In genomic region chr17:46074398-46075115, GRCm38 (mm10) we compare ENCODE assay signal across 10 mouse cellular contexts. TPM values are rescaled to one million over a fixed set of nuclear protein-coding genes. Genes with fewer than 3 reads are reported as not detected.
DNase-seq lines count a peak whose midpoint lies in the region; ATAC-seq lines count a peak whose summit lies in the region.
"Had no signal": no experiment of that assay in that cellular context is flagged by ENCODE, and none has a peak within 500 bp of the region (broad histone marks: within the 10 kb centered on the region; RNA-seq: fewer than 3 reads in every experiment).

No protein-coding gene starts in this region.

- no peak for ATAC-seq in heart, embryonic 11.5 days (replicated peaks; ENCODE audit: insufficient number of reproducible peaks, low FRiP score, low TSS enrichment)
- ATAC-seq in lung, embryonic 16.5 days (ENCODE audit: low read depth), result no peak
- no peak for ATAC-seq in stomach, embryonic 14.5 days (ENCODE audit: insufficient number of reproducible peaks, insufficient read depth, low FRiP score, low read depth)
- ATAC-seq: forebrain, embryonic 14.5 days had no signal

- no peak overlapping the region for H3K27ac ChIP-seq in heart, embryonic 11.5 days (ENCODE audit: low read depth, low read length)
- peak overlapping the region; percentile 24; the same call in 1 of the 2 replicates for H3K27ac ChIP-seq in lung, embryonic 16.5 days (ENCODE audit: low read length)
- H3K27ac ChIP-seq in limb, embryonic 10.5 days, result peak overlapping the region; percentile 75
- peak overlapping the region; percentile 4; the same call in 1 of the 2 replicates for H3K27ac ChIP-seq in stomach, embryonic 14.5 days (ENCODE audit: low read length)

- H3K9ac ChIP-seq in heart, embryonic 11.5 days (ENCODE audit: low read depth, low read length), result no peak overlapping the region
- H3K9ac ChIP-seq in lung, embryonic 16.5 days (ENCODE audit: low read length), result peak overlapping the region; percentile 39; the same call in 1 of the 2 replicates
- no peak overlapping the region; the same call in 1 of the 2 replicates for H3K9ac ChIP-seq in stomach, embryonic 14.5 days (replicated peaks; ENCODE audit: low read depth, low read length)

- peaks cover 10% of the 10 kb centered on the region; the same call in 1 of the 2 replicates for H3K4me1 ChIP-seq in heart, embryonic 11.5 days (ENCODE audit: control insufficient read depth, insufficient read depth, low read length)
- H3K4me1 ChIP-seq in lung, embryonic 16.5 days (replicated peaks; ENCODE audit: control insufficient read depth, insufficient read depth, low read length), result peaks cover 23% of the 10 kb centered on the region
- peaks cover 37% of the 10 kb centered on the region for H3K4me1 ChIP-seq in limb, embryonic 10.5 days
- peaks cover 13% of the 10 kb centered on the region for H3K4me1 ChIP-seq in stomach, embryonic 14.5 days (ENCODE audit: control insufficient read depth, insufficient read depth, low read length)

- no peak overlapping the region for H3K4me3 ChIP-seq in heart, embryonic 11.5 days (ENCODE audit: low read depth, low read length)
- H3K4me3 ChIP-seq in lung, embryonic 16.5 days (ENCODE audit: low read length), result peak overlapping the region; percentile 21
- H3K4me3 ChIP-seq in limb, embryonic 10.5 days, result 0 out of 2 replicates have a peak overlapping the region, but pooled peaks have one; percentile 15
- H3K4me3 ChIP-seq in stomach, embryonic 14.5 days (ENCODE audit: low read depth, low read length), result peak overlapping the region; percentile 10; the same call in 1 of the 2 replicates

- WGBS in heart, embryonic 11.5 days (ENCODE audit: insufficient replicate concordance), result 67% methylated on average over 7 of the region's 7 CpGs
- WGBS in lung, embryonic 16.5 days, result 25% methylated on average over 7 of the region's 7 CpGs
- 78% methylated on average over 7 of the region's 7 CpGs for WGBS in limb, embryonic 10.5 days
- 42% methylated on average over 7 of the region's 7 CpGs for WGBS in stomach, embryonic 14.5 days

- no peaks in the 10 kb centered on the region for H3K27me3 ChIP-seq in heart, embryonic 11.5 days (ENCODE audit: control insufficient read depth, insufficient read depth, low read length)
- no peaks in the 10 kb centered on the region for H3K27me3 ChIP-seq in lung, embryonic 16.5 days (ENCODE audit: control insufficient read depth, insufficient read depth, low read depth, low read length)
- H3K27me3 ChIP-seq in limb, embryonic 10.5 days (ENCODE audit: low read depth, poor library complexity, severe bottlenecking), result no peaks in the 10 kb centered on the region
- no peaks in the 10 kb centered on the region for H3K27me3 ChIP-seq in stomach, embryonic 14.5 days (ENCODE audit: control insufficient read depth, insufficient read depth, low read length)

- H3K9me3 ChIP-seq in heart, embryonic 11.5 days (replicated peaks; ENCODE audit: control insufficient read depth, low read length), result no peaks in the 10 kb centered on the region
- peaks cover 2% of the 10 kb centered on the region; the same call in 1 of the 2 replicates for H3K9me3 ChIP-seq in lung, embryonic 16.5 days (ENCODE audit: control insufficient read depth, low read length)
- H3K9me3 ChIP-seq in limb, embryonic 10.5 days (replicated peaks), result no peaks in the 10 kb centered on the region
- no peaks in the 10 kb centered on the region for H3K9me3 ChIP-seq in stomach, embryonic 14.5 days (ENCODE audit: control insufficient read depth, low read depth, low read length)

- H3K4me2 ChIP-seq in heart, embryonic 11.5 days, result peak overlapping the region; percentile 53
- H3K4me2 ChIP-seq in lung, embryonic 16.5 days (ENCODE audit: low read depth, low read length), result peak overlapping the region; percentile 35
- H3K4me2 ChIP-seq in stomach, embryonic 14.5 days (replicated peaks; ENCODE audit: low read depth, low read length), result peak overlapping the region; percentile 48

- DNase-seq in heart, postnatal 4 days, result no peak
- DNase-seq in lung, postnatal 4 days, result no peak
- DNase-seq in limb, embryonic 10.5 days (ENCODE audit: low spot score), result no peak
- no peak for DNase-seq in adrenal gland, postnatal 36 days
- no peak for DNase-seq in ovary, adult 18-20 months (ENCODE audit: low spot score)
- DNase-seq: right cerebral cortex, postnatal 25 days had no signal

- H3K36me3 ChIP-seq in heart, embryonic 11.5 days (ENCODE audit: control insufficient read depth, insufficient read depth, low read length), result no peaks in the 10 kb centered on the region
- no peaks in the 10 kb centered on the region for H3K36me3 ChIP-seq in lung, embryonic 16.5 days (ENCODE audit: control insufficient read depth, insufficient read depth, low read length)
- no peaks in the 10 kb centered on the region for H3K36me3 ChIP-seq in limb, embryonic 10.5 days
- H3K36me3 ChIP-seq in stomach, embryonic 14.5 days (ENCODE audit: control insufficient read depth, insufficient read depth, low read length), result no peaks in the 10 kb centered on the region

RNA-seq across cellular contexts. Expression of gene Mrps18a, which starts 36.2 kb away (rescaled TPM):
- 118 and 123 TPM in 2 replicates for polyA plus RNA-seq in heart, embryonic 11.5 days (2014; fragmentation: Nextera tagmentation; extraction: Ambion mirVana)
- 100 to 1,000 TPM; 106 to 110 TPM for total RNA-seq in heart, postnatal 4 days (2021)
- 134 and 138 TPM in 2 replicates for polyA plus RNA-seq in lung, embryonic 16.5 days (2015; fragmentation: Nextera tagmentation; extraction: Ambion mirVana)
- 184 and 192 TPM in 2 replicates for polyA plus RNA-seq in limb, embryonic 10.5 days (2016; fragmentation: Nextera tagmentation; extraction: Ambion mirVana)
- 132 and 141 TPM in 2 replicates for polyA plus RNA-seq in stomach, embryonic 14.5 days (2014; fragmentation: Nextera tagmentation; extraction: Ambion mirVana)
- 100 to 1,000 TPM in 1 of 2 experiments, 10 to 100 TPM in 1; 99.1 to 106 TPM for total RNA-seq in adrenal gland, postnatal 36 days (2021)

RNA-seq across cellular contexts. Expression of gene Vegfa, which starts 42.4 kb away (rescaled TPM):
- polyA plus RNA-seq in heart, embryonic 11.5 days (2014; fragmentation: Nextera tagmentation; extraction: Ambion mirVana), result 4.9 and 7.4 TPM in 2 replicates
- 100 to 1,000 TPM; 192 to 209 TPM for total RNA-seq in heart, postnatal 4 days (2021)
- 4.5 and 5.7 TPM in 2 replicates for polyA plus RNA-seq in lung, embryonic 16.5 days (2015; fragmentation: Nextera tagmentation; extraction: Ambion mirVana)
- polyA plus RNA-seq in limb, embryonic 10.5 days (2016; fragmentation: Nextera tagmentation; extraction: Ambion mirVana), result 2.0 and 3.1 TPM in 2 replicates
- 6.8 and 8.1 TPM in 2 replicates for polyA plus RNA-seq in stomach, embryonic 14.5 days (2014; fragmentation: Nextera tagmentation; extraction: Ambion mirVana)
- 100 to 1,000 TPM; 330 to 830 TPM for total RNA-seq in adrenal gland, postnatal 36 days (2021)
